Mouse (Mus musculus) G1E (cell line): ENCODE data around the gene Cotl1.

ENCODE experiments used
- CTCF ChIP-seq: IDR thresholded peaks from 2 replicates; pipeline ENCODE4 v1.5.1; 2012; ENCODE audit warnings: low read depth, low read length, inconsistent platforms, mixed read lengths
- GATA1 ChIP-seq: IDR thresholded peaks from 2 replicates; pipeline ENCODE4 v1.6.1; 2012; ENCODE audit warnings: borderline replicate concordance, low read length, inconsistent platforms, mixed read lengths
- GATA2 ChIP-seq: IDR thresholded peaks from 2 replicates; pipeline ENCODE4 v1.6.1; 2012; ENCODE audit warnings: low read depth, low read length, inconsistent platforms, borderline replicate concordance
- POLR2AphosphoS5 ChIP-seq: IDR thresholded peaks from 2 replicates; pipeline ENCODE4 v1.6.1; 2012; ENCODE audit warnings: low read depth, low read length, inconsistent platforms; ENCODE audit not compliant: insufficient replicate concordance
- TAL1 ChIP-seq: conservative IDR thresholded peaks from 2 replicates; pipeline ENCODE4 v1.6.1; 2012; ENCODE audit warnings: low read depth, low read length, inconsistent platforms, mixed read lengths

- TF ChIP-seq CTCF (no peak), GATA1 (no peak), POLR2AphosphoS5 (no peak), TAL1 (no peak), GATA2 (no peak)
Measured at GRCm38 (mm10) chr8:119838100-119838982, 2.0 kb downstream of the Cotl1 start.
